Mouse (Mus musculus): ENCODE data around the gene Gm10024.
"Not testable (repeated sequence)": the region's sequence is repeated elsewhere in the genome, so short reads cannot be mapped to it uniquely, and the experiment has no call there.

Gene Gm10024

GRCm38 (mm10) chr10:77711157-77711556 lies at the start of gene Gm10024:
TSS of gene Gm10024 (plus strand) at chr10:77711457.
- DNase-seq: not testable (repeated sequence)

DNA sequence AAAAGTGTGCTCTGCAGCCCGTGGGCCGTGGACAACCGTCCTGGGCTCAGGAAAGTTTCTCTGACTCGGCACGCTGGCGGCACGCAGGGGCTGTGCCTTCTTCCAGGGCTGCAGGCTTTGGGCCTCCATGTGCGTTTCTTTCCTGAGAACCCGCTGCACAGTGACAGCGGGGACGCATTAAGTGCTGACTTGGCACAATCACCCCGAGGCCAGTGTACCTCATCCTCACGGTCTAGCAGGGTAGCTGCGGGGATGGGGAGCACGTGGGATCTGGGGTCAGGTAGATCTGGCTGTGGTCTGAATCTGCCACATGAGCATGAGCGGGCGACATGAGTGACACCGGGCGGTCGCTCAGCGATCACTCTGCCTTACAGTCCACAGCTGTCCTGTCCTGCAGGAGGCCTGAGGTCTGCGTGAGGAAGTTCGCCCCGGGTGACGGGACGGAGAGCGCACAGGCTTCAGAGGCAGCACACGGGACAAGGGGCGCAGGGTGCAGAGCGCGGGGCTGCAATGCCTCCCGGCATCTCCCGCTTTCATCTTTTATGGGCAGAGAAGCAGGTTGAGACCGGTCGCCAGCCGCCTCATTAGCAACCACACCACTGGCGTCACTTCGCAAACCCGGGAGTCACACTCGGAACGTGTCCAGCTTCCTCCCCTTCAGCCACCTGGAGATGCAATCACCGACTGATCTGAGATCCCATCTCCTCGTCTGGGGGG lies 47.1 kb upstream of the Gm10024 start:
- no peak for DNase-seq

- no peak for DNase-seq
Measured at GRCm38 (mm10) chr10:77666342-77666741, 44.9 kb upstream of the Gm10024 start.

- no peak for DNase-seq
Measured at GRCm38 (mm10) chr10:77667402-77667801, 43.9 kb upstream of the Gm10024 start.

GRCm38 (mm10) chr10:77670710-77671109 lies 40.5 kb upstream of the Gm10024 start:
- DNase-seq: no peak

GRCm38 (mm10) chr10:77671519-77671918 lies 39.7 kb upstream of the Gm10024 start:
- DNase-seq: no peak

GRCm38 (mm10) chr10:77673765-77674164 lies 37.5 kb upstream of the Gm10024 start:
- DNase-seq: no peak

GRCm38 (mm10) chr10:77677562-77677961 lies 33.7 kb upstream of the Gm10024 start:
- no peak for DNase-seq

GRCm38 (mm10) chr10:77682994-77683393 lies 28.3 kb upstream of the Gm10024 start:
- DNase-seq: no peak

DNA sequence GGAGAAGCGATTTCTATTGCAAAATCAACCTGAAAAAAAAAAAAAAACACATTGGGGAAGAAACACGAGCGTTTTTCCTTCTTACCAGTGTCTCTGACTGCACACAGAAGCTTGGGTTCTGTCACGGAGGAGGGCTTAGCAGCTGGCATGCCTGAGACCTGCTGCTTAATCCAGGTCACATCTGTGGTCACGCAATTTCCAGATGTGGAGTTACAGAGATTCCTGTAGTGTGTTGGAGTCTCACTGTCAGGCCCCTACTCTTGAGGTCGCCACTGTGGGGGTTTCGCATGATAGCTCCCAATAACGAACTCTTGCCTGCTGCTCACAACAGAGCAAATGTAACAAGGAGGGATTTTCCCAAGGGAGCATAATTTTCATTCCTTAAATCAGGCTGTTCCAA lies 27.1 kb upstream of the Gm10024 start:
- DNase-seq: no peak

- no peak for DNase-seq
Measured at GRCm38 (mm10) chr10:77685895-77686664, 25.2 kb upstream of the Gm10024 start, which contains the start of gene Tspear. TSS of gene Tspear (plus strand) at chr10:77686569.

DNA sequence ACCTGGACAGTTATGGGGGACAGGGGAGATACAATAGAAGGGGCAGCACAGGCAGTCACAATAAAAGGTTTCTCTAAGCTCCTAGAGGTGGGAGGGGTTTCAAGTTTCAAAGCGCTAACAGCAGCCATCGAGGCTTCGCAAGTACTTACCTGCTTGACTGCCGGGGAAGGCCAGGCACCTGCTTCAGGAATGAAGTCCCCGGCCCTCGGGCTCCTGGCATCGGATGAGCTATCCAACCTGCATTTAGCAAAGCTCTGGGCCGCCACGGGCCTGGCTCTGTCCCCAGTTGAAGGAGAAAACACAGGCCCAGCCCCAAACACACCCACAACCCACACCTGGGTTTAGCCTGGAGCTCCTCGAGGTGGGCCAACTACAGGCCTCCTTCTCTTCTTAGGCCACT lies 24.2 kb upstream of the Gm10024 start:
- DNase-seq: no peak

DNA sequence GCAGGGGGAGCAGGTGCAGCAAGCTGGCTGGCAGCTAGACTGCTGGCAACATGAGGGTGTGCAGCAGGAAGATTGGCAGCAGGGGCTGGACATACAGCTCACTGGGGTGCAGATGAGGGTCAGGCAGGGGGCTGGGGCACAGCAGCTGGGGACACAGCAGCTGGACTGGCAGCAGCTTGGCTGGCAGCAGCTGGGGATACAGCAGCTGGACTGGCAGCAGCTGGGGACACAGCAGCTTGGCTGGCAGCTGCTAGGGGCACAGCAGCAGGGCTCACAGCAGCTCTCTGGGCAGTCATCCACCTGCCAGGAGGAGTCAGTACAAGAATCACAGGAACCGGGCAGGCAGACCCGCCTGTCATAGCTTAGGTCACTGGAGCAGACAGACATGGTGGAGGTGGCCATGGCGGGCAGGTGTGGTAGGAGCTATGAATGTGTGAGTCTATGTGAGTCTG lies 20.9 kb upstream of the Gm10024 start, which contains the start of gene Gm19402:
Gene Gm19402 (minus strand): TSS at position 402 of the 452 bp plus-strand sequence.
- not testable (repeated sequence) for DNase-seq

DNA sequence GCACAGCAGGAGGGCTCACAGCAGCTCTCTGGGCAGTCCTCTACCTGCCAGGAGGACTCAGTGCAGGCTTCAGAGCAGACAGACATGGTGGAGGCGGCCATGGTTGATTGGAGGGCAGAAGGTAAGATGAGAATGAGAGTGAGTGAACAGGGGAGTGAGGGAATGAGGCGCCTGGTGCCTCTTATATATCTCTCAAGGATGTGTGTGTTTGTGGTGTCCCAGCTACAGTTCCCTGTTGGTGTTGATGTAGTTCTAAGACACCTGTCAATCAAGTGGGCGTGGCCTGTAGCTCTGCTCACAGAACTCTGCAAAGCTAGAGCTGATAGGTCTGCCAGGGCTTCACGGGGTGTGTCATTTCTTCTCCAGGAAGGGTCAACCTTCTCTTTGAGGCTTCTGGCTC lies 14.1 kb upstream of the Gm10024 start, which contains the start of gene Gm9508:
Gene Gm9508 (minus strand): TSS at position 101 of the 400 bp plus-strand sequence.
- no peak for DNase-seq

- DNase-seq: no peak
Measured at GRCm38 (mm10) chr10:77706326-77706725, 4.9 kb upstream of the Gm10024 start, which contains the start of gene Gm10272. TSS of gene Gm10272 (plus strand) at chr10:77706626.

GRCm38 (mm10) chr10:77709831-77710230 lies 1.4 kb upstream of the Gm10024 start:
- DNase-seq: no peak

DNA sequence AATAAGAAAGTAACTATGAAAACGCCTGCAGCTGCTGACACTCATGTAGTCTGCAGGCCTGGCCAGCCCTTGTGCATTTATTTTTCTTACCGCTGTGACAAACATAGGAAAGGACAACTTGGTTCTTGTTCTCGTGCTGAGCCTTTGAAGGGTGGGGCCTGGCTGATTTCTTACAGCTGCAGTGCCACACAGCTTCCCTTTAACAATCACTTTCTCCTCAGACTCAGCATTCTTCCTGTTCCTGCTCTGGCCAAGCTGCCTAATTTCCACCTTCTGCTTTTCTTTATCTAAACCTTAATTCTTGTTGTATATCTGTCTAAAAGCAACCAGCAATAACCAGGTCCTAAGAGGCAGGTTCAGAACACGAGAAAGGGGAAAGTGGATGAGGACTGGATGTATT lies 2.5 kb downstream of the Gm10024 start:
- no peak for DNase-seq

DNA sequence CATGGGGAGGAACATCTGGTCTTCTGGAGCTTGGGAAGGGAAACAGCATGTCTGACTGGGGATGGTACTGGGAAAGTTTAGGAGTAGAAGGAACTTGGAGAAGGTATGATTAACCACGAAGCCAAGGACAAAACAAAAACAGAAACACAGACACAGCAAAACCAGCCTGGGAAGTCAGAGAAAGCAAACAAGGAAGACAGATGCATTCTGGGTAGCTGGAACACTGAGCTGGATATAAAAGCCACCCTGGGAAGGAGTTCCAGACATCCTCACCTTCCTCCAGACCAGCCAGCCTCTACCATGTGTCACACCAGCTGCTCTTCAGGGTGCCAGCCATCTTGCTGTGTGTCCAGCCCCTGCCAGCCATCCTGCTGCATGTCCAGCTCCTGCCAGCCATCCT lies 4.2 kb downstream of the Gm10024 start, which contains the start of gene Gm10142:
Gene Gm10142 (plus strand): TSS at position 301 of the 400 bp plus-strand sequence.
- DNase-seq: no peak

GRCm38 (mm10) chr10:77720299-77720698 lies 9.0 kb downstream of the Gm10024 start, which contains the start of gene Krtap12-1:
TSS of gene Krtap12-1 (plus strand) at chr10:77720599.
- not testable (repeated sequence) for DNase-seq

DNA sequence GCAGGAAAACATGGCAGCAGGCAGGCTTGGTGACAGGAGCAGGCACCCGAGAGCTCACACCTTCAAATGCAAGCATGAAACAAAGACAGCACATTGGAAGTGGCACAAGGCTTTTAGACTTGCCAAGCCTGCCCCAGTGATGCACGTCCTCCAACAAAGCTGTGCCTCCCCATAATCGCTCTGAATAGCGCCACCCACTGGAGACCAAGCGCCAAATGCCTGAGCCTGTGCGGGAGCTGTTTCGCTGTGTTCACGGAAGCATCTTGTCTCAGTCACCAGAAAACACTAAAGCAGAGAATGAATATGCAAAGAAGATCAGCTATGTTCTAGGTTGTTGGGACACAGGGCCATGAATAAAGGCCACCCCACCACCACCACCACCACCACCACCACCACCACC lies 13.6 kb downstream of the Gm10024 start:
- DNase-seq: no peak

- DNase-seq: no peak
Measured at GRCm38 (mm10) chr10:77726186-77726585, 14.9 kb downstream of the Gm10024 start, which contains the start of gene Gm10100. TSS of gene Gm10100 (plus strand) at chr10:77726486.

- DNase-seq: no peak
Measured at GRCm38 (mm10) chr10:77728280-77728679, 17.0 kb downstream of the Gm10024 start.

DNA sequence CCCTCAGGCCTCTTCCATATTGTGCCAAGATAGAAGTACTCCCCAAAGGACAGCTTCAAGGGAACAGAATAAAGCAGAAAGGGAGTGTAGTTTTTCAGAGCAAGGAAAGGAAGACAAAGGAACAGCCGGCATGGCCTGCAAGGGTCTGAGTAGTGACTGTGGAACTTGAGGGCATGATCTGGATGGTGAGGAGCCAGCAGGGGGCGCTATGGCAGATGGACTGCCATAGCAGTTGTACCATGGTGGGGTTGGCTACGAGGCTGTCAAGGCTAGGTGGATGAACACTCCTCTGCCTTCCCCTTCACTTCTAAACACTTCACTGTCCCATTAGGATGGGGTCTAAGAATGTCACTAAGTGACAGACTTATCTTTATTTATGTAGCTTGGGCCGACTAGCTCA lies 18.0 kb downstream of the Gm10024 start:
- peak; percentile 26 for DNase-seq

All from kidney, postnatal 10 days (tissue).